Mouse (Mus musculus): ENCODE results near the gene Olfr223. TPM values are rescaled to one million over a fixed set of nuclear protein-coding genes. Genes with fewer than 3 reads are reported as not detected.

Gene Olfr223
- polyA plus RNA-seq, 1 experiment from 2014 or later, result not detected

- H3K36me3 ChIP-seq, result no peaks in the 10 kb centered on the region
- no peaks in the 10 kb centered on the region for H3K4me1 ChIP-seq
Observed at GRCm38 (mm10) chr11:59540123-59540522, 53.0 kb downstream of the Olfr223 start.

More at GRCm38 (mm10) chr11:59540123-59540522, 53.0 kb downstream of the Olfr223 start:
- no peak overlapping the region for H3K4me3 ChIP-seq
- no peaks in the 10 kb centered on the region for H3K9me3 ChIP-seq
- H3K27me3 ChIP-seq, result no peaks in the 10 kb centered on the region
- H3K4me2 ChIP-seq (replicated peaks), result no peak overlapping the region
- no peak for ATAC-seq (replicated peaks)
- H3K27ac ChIP-seq (replicated peaks), result no peak overlapping the region
- H3K9ac ChIP-seq (replicated peaks), result no peak overlapping the region
- WGBS, result 85% methylated on average over 3 of the region's 3 CpGs

Other genes with a start within 250 kb of the Olfr223 start
- gene Prss38, start 217.6 kb downstream of the Olfr223 start, polyA plus RNA-seq (2015; fragmentation: Nextera tagmentation; extraction: Ambion mirVana), result not detected in 2 replicates
- gene Jmjd4, start 143.2 kb downstream of the Olfr223 start, polyA plus RNA-seq (2015; fragmentation: Nextera tagmentation; extraction: Ambion mirVana), result 13.9 TPM in 2 replicates
- 354 and 388 TPM in 2 replicates for gene Snap47, start 142.1 kb downstream of the Olfr223 start, polyA plus RNA-seq (2015; fragmentation: Nextera tagmentation; extraction: Ambion mirVana)
- gene Zfp867, start 120.8 kb downstream of the Olfr223 start, polyA plus RNA-seq (2015; fragmentation: Nextera tagmentation; extraction: Ambion mirVana), result 14.8 and 15.9 TPM in 2 replicates
- 17.2 and 17.8 TPM in 2 replicates for gene Zkscan17, start 66.5 kb downstream of the Olfr223 start, polyA plus RNA-seq (2015; fragmentation: Nextera tagmentation; extraction: Ambion mirVana)
- gene Nlrp3, start 51.7 kb downstream of the Olfr223 start, polyA plus RNA-seq (2015; fragmentation: Nextera tagmentation; extraction: Ambion mirVana), result 0.15 and 0.29 TPM in 2 replicates
- not detected in 2 replicates for gene Olfr222, start 17.1 kb downstream of the Olfr223 start, polyA plus RNA-seq (2015; fragmentation: Nextera tagmentation; extraction: Ambion mirVana)
- 77.4 and 92.9 TPM in 2 replicates for gene Mprip, start 68.0 kb upstream of the Olfr223 start, polyA plus RNA-seq (2015; fragmentation: Nextera tagmentation; extraction: Ambion mirVana)
- 3.6 and 4.0 TPM in 2 replicates for gene Pld6, start 194.4 kb upstream of the Olfr223 start, polyA plus RNA-seq (2015; fragmentation: Nextera tagmentation; extraction: Ambion mirVana)
- gene Flcn, start 216.7 kb upstream of the Olfr223 start, polyA plus RNA-seq (2015; fragmentation: Nextera tagmentation; extraction: Ambion mirVana), result 44.6 and 45.9 TPM in 2 replicates
- 54.0 and 58.4 TPM in 2 replicates for gene Nt5m, start 246.2 kb upstream of the Olfr223 start, polyA plus RNA-seq (2015; fragmentation: Nextera tagmentation; extraction: Ambion mirVana)
- 205 and 208 TPM in 2 replicates for gene Cops3, start 246.5 kb upstream of the Olfr223 start, polyA plus RNA-seq (2015; fragmentation: Nextera tagmentation; extraction: Ambion mirVana)

Measured in forebrain, embryonic 15.5 days (tissue).